Mouse (Mus musculus): ENCODE results near the gene Il17rd. TPM values are rescaled to one million over a fixed set of nuclear protein-coding genes. Genes with fewer than 3 reads are reported as not detected.
A peak's percentile ranks its signal among the peaks of the same experiment; 100 is the strongest.

Il17rd gene
- polyA plus RNA-seq, 1 experiment = 2.5 TPM

DNA sequence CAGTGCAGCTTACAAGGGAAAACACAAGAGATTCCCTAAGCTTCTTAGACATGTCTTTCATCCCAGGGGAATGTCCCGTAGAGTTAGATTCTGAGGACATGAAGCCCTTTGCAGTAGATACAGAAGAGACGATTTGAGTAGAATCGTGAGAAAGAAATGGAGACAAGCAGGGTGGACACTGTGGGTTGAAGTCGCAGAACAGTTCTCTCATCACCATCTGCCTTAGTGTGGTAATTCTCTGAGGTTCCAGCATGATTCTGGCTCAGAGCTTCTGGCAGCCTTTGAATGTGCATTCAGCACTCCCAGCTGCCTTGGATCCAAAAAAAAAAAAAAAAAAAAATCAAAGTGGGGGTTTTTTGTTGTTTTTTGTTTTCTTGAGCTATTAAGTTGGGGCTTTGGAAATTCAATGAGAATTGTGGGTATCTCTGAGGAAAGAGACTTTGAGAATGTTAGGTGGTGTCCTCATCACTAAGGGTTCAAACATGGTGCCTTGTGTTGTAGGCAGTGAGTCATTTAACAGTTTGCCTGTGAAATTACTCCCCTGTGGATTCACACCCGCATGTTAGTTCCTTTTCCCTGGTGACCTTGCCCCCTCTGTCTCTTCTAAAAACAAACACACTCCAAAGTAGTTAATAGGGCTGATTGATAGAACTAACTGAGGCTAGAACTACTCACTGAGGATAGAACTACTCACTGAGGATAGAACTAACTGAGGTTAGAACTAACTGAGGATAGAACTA is 43.0 kb downstream of the Il17rd start:
- peak; percentile 38 to 64 for DNase-seq (ENCODE audit: extremely low spot score in 1 of 2, low spot score in 1 of 2)

DNA sequence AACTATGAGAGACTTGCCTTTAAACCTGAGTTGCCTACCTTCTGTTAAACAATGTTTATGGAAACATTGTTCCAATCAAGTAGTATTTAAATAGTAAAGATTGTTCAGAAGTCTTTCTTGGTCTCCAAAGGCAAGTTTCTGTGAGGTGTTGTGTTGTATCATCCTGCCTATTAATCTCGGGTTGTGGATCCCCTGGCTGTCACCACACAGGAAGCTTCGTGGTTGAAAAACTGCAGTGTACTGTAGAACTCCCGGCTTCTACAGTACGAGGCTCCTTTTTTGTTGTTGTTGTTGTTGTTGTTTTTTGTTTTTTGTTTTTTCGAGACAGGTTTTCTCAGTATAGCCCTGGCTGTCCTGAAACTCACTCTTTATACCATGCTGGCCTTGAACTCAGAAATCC is 46.7 kb downstream of the Il17rd start:
- no peak for DNase-seq (ENCODE audit: extremely low spot score in 1 of 2, low spot score in 1 of 2)

DNA sequence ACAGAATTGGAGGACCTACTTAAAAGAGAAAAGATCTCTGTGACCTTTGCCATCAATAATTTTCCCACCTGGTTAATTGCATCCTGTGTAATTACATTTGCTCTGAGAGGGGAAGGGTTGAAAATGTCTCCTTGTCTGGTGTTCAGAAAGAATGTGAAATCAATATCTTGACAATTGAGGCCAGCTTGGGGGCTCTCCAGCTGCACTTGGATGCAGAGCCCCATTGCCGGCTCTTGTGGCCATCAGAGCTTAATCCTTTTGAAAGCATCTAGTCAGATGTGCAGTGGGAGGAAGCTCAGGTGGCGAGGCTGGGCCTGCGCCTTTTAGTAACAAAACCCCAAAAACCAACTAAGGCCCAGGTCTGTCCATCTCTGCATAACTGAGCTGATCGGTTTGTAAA is 47.3 kb downstream of the Il17rd start:
- no peak for DNase-seq (ENCODE audit: extremely low spot score in 1 of 2, low spot score in 1 of 2)

DNA sequence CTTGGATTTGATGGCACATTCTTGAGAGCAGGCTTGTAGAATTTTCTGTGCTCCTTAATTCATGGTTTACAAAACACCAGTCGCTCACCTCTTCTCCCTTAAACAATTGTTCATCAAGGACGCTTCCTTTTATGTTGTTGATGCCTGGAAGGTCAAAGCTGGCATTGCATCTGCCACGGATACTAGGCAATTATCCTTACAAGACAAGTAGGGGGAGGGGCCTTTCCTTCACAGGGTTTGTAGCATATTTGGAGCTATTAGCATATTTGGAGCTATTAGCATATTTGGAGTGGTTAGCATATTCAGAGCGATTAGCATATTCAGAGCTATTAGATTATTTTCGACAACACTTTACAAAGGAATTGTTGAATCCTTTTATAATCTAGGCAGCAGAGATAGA is 55.5 kb downstream of the Il17rd start:
- DNase-seq (ENCODE audit: extremely low spot score in 1 of 2, low spot score in 1 of 2) = no peak

DNA sequence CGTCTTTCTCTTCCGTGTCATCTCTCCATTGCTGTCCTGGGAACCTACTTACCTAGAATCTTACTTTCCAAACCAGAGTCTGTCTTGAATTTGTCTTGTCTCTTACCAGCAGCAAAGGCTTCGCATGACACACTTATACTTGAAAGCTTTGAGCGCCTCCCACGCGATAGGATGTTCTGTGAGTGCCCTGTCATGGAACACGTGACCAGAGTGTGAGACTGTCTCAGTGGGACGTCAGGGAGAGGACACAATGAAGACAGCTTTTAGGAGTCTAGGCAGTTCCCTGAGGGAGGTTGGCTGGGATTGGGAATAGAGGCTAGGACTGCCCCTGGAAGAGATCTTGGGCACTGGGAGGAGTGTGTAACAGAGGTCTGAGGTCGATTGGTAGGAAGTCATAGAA is 57.4 kb downstream of the Il17rd start:
- no peak for DNase-seq (ENCODE audit: extremely low spot score in 1 of 2, low spot score in 1 of 2)

DNA sequence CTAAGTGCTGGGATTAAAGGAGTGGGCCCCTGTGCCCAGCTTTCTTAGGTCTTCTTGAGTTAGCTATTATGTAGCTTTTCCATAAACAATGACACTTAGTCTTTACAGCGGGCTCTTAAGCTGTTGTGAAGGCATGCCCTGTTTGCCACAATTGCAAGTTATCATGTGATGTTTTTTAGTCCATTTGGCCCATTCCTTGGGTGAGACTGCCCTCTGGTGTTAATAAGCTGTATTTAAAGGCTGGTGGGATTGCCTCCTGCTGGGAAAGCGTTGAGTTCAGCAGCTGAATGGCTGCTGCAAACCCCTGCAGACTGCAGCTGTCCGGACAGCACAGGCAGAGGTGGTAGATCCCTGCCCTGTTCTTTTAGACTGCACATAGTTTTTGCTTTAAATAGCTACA is 58.0 kb downstream of the Il17rd start:
- DNase-seq (ENCODE audit: extremely low spot score in 1 of 2, low spot score in 1 of 2) = peak; percentile 40 to 87

DNA sequence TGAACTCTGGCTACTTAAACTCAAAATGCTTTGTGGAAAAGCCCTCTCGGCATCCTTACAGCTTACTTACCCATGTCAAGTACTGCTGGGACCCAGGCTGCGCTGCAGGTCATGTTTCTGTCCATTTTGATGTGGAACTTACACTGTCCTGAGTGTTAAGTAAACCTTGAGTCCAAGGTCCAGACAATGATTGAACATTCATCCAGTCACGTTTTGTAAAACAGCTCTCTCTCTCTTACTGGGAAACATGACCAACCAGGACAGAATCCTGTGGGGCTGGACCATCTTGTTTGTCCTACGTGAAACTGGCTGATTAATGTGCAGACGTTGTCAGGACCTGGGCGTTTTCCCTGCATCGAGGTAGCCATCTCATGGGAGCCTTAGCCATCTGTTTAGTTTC is 63.0 kb downstream of the Il17rd start:
- DNase-seq (ENCODE audit: extremely low spot score in 1 of 2, low spot score in 1 of 2) = no peak

DNA sequence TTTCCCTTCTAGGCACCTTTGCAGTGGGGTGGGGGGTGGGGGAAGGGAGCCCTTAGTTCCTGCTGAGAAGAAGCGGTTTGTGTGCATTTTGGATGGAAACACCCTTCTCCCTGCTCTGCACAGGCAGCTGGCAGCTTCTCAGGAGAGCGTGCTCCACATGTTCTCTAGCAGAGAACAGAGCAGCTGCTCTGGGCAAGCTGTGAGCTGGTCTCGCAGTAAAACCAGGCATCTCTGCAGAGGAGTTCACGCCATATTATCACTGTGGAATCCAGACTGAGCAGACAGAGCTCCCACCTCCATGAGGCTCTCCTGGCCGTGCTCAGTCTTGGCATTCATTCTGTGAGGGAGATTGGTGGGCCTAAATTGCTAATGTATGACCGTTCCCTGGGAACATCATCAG is 64.0 kb downstream of the Il17rd start:
- peak in 1 of 2 experiments; percentile 57 for DNase-seq (ENCODE audit: extremely low spot score in 1 of 2, low spot score in 1 of 2)

DNA sequence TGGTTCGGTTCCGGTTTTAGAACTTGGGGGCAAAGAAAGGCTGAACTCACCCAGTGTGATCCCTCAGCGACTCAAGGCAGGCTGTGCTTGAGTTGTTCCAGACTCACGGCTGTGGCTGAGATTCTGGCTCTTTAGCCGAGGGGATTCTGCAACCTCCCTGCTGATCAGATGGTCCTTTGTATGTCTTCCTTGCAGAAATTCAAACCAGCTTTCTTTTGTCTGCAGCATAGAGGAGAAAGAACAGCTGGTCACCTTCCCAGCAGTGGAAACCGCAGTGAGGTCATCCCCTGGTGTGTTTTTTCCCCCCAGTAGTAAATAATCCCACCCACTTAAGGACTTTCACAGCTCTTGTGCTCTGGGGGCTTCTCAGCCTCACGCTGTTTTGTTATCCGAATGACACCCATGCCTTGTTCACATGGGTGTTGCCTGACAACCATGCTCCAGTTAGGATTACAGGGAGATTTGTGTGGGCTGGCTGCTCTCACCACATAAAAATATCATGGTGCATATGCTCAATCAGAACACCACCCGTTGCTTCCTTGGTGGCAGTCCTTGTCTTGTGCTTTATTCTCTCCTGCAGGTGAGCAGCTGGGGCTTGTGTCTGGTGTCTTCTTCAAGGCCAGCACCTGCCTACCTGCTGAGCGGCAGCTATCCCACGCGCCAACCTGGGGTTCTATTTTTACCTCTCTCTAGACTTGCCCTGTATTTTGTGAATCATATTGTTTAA is 67.2 kb downstream of the Il17rd start:
- peak; percentile 63 to 67 for DNase-seq (ENCODE audit: extremely low spot score in 1 of 2, low spot score in 1 of 2)

DNA sequence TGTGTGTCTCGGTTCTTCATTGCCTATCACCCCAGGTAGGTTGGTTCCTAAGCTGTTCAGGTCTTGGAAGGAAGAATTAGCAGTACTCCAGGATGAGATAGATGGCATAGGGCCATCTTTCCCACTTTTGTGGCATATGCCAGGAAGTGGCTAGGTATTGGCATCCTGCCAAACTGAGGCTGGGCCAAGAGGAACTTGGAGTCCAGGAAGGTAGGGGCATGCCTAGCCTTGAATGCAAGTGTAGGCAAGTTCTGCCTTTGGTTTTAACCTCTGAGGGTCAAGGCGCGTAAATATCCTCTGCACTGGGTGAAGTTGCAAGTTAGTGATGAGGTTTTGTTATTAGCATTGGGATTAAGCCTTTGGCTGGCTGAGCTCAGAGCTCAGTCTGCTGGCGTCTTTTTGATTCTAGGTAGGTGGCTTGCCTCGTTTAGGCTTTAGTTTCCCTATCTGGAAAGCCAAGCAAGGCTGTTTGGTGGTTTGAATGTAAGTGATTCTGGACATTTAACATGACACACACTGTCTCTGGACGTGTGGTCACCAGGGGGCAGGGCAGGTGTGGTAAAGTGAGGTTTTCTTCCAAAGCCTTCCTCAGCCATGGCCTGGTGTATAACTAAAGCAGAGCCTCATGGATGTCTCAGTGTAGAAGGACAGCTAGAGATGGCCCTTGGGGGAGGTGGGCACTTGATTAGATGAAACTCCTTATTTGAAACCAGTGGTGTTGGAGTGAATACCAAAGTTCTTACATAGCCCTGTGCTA is 70.2 kb downstream of the Il17rd start:
- DNase-seq (ENCODE audit: extremely low spot score in 1 of 2, low spot score in 1 of 2) = no peak

DNA sequence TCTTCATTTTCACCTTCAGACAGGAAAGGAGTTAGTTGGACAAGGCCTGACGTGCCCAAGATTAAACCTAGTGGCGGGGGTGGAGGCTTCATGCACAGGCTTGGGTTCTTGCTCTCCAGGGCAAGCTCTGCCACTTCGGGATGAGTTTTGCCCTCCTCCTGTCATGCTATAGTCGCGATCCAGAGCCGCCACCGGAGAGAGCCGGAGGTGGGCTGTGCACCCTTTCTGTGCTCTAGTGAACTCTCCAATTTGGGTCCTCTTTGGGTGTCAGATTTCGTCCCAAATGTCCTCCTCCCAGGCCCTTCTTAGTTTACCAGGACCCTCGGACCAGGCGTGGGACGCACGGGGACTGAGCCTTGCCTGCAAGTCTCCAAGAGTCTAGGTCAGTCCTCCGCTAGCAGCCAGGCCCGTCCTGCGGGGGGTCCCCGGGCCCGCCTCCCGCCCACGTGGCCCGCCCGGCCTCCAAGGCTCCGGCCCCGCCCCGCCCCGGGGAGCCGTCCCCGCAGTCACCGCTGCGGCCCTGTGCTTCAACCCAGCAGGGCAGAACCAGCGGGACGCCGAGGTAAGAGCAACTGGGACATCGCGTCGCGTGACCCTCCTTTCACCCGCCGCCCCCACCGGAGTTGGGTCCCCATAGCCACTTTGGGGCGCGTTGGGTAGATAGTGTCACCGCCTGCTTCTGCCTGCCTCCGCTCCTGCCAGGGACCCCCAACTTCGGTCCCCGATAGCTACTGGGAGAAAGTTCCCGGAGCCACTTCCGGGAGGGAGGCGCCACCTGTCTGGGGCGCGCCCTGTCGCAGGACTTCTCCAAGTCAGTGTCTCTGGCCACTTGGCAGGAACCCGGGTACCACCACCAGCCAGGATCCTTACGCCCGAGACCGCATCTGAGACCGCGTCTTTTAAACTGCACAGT is 75.9 kb downstream of the Il17rd start, which contains the start of gene Arhgef3:
Gene Arhgef3, plus strand, starts transcription at position 538 of the 913 bp plus-strand sequence.
- no peak for DNase-seq (ENCODE audit: extremely low spot score in 1 of 2, low spot score in 1 of 2)

DNA sequence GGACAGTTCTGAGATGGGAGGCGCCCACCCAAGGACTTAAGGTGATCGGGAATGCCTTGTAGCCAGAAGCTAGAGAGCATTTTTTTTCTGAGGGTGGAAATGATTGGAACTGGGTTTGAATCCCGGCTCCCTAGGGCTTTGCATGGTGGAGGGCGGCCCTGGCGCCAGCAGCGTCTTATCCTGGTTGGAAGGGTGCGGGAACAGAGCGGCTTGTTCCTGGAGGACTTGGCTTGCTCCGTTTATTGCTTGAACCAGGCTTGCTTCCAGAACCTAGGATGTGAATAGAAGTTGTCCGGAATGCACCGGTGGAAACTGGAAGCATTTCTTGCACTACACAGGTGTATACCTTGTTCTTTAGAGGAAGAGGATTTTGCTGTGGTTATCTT is 76.5 kb downstream of the Il17rd start:
- DNase-seq (ENCODE audit: extremely low spot score in 1 of 2, low spot score in 1 of 2) = no peak

DNA sequence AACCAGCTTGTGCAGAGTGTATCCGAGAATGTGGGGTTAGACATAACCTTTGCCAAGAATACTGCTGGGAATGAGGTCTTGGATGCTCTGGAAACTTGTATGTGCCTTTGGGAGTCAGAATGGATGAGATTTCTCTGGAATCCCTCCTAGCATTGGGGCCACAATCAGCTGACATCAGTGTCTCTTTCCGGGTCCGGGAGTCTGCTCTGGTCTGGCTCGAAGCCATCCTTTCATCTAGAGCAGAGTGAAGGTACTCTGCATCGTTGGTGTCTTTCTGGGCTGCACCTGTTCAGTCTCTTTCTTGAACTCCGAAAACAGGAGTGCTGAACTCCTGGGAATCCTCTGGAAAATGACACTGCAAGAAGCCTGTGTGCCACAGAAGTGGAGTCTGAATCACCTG is 77.2 kb downstream of the Il17rd start:
- no peak for DNase-seq (ENCODE audit: extremely low spot score in 1 of 2, low spot score in 1 of 2)

DNA sequence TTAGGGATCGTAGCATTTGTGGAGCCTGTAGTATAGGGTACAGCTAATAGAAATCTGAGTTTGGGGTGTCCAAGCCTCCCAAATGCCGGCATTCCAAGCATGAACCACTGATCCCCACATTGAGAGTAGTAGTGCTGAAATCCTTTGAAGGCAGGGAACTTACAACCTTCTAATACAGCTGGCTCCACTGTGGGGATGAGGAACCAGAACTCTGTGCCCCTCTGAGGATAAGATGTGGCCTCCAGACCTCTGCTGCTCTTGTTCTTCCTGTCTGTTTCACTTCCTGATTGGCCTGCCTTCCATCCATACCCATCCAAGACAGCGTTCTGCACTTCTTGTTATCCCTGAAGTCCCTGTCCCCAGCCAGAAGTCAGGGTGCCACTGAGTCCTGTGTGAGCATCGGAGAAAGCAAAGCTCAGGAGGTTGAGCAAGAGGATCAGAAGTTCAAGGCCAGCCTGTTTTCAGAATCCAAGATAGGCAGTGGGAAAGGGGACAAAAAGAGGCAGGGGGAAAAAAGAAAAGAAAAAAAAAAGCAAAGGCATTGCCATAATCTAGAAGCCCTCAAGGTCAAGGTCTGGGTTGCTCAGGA is 77.9 kb downstream of the Il17rd start:
- DNase-seq (ENCODE audit: extremely low spot score in 1 of 2, low spot score in 1 of 2) = no peak

DNA sequence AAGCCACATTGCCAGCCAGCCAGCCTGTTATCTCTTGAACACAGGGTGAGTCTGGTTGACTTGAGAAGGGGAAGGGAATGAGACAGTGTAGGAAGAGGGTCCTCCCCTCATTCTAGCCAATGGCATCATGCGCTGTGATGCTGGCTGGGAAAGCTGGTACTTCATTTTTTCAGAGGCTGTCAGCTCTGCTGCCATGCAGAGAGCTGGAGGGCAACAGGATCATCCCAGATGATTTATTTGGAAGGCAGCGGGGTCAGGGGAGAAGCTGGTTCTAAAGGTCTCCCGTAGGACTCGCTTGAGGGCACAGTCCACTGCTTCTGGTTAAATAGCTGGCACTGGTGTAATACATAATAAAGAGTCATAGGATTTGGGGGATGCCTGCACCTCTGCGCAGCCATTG is 79.8 kb downstream of the Il17rd start:
- no peak for DNase-seq (ENCODE audit: extremely low spot score in 1 of 2, low spot score in 1 of 2)

DNA sequence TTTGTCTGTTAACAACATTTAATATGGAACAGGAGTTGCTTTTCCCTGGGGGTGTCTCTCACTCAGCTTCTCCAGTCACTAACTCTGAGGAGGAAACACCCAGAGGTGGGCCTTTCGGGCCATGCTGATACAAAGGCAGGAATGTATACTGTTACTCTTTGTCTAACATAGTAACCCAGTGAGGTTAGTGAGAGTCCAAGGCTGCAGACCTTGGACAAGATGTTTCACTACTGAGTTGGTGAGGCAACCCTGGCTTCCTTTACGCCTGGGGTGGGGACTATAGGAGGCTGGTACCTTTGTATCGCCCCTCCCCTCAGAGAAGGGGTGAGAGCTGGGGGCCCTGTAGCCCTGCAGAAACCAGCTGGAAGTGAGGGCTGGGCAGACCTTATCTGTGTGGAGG is 83.9 kb downstream of the Il17rd start:
- no peak for DNase-seq (ENCODE audit: extremely low spot score in 1 of 2, low spot score in 1 of 2)

DNA sequence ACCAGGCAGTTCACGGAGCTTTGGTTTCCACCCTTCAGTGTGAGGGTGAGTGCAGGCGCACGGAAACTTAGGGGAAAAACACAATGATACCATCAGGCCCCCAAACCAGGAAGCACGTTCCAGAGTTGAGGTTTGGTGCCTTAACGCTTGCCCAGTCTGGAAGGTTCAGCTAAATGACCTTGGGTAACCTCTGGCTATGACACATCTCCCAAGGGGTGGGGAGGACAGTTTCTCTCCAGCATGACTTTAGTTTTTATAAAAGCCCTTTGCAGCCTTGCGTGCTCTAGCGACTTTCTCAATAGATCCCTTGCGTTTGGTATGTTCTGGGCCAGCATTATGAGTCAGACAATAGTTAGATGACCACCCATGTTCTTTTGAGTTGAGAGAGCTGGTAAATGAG is 84.8 kb downstream of the Il17rd start:
- no peak for DNase-seq (ENCODE audit: extremely low spot score in 1 of 2, low spot score in 1 of 2)

DNA sequence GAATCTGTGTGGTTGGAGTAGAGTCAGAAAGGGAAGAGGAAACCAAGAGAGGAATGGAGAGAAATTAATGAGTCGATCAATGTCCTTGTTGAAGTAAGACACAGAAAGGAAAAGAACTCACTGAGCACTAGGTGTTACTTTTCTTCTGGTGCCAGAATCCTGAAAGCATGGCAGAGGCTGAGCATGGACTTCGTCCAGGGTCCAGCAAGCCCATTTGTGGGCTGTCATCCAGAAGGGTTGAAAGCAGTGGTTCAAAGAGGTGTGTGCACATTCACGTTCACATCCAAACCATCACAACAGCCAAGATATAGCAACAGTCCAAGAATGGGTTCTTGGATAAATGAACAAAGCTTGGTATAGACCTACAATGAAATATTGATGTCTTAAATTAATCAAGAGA is 91.3 kb downstream of the Il17rd start:
- DNase-seq (ENCODE audit: extremely low spot score in 1 of 2, low spot score in 1 of 2) = no peak

DNA sequence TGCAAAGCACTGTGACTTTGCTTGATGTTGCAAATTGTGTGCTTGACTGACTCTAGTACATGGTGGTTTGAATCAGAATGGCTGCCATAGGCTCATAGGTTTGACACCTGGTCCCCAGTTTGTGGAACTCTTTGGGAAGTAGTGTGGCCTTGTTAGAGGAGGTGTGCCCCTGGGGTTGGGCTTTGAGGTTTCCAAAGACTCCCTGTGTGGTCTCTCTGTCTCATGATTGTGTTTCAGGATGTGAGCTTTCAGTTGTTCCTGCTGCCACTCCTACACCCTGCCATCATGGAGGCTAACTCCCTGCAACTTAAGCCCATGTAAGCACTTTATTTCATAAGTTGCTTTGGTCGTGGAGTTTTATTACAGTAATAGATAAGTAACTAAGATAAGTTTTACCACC is 91.9 kb downstream of the Il17rd start:
- DNase-seq (ENCODE audit: extremely low spot score in 1 of 2, low spot score in 1 of 2) = no peak

DNA sequence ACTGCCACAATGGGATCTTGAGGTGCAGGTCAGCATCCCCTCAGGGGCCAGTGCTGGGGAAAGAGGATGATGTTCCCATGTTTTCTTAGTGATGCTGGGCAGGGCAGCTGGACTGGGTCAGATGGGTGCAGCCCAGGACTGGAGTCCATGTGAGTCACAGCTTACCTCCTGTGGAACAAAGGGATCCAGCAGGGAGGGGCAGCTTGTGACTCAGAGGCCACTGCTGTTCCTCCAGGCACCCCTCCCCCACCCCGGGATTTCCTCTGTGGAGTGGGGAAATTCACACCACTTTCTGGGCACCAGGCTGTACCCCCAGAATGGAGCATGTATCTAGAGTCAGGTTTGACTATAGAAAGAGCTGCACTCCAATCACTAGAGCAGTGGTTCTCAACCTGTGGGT is 92.8 kb downstream of the Il17rd start:
- DNase-seq (ENCODE audit: extremely low spot score in 1 of 2, low spot score in 1 of 2) = no peak

All from frontal cortex, adult 2 months (tissue).